Mouse (Mus musculus) Patski (cell line): ENCODE measurements around the gene Rpl3. TPM values are rescaled to one million over a fixed set of nuclear protein-coding genes. Genes with fewer than 3 reads are reported as not detected.
"Not testable (repeated sequence)": the region's sequence is repeated elsewhere in the genome, so short reads cannot be mapped to it uniquely, and the experiment has no call there.

Experiments
- ATAC-seq: fragments of 100-300 bp; one replicate; pipeline ENCODE4 v1.8.0; 2021
- CTCF ChIA-PET: fragments of 350-600 bp; sonication (Branson Sonifier 250); formaldehyde crosslinking; loops from one replicate; lab custom pipeline; 2022; ENCODE audit warnings: inconsistent platforms; lab: Charles Lee
- POLR2A ChIA-PET: fragments of 350-600 bp; sonication (Branson Sonifier 250); formaldehyde crosslinking; loops from one replicate; lab custom pipeline; 2022; ENCODE audit warnings: antibody characterized with exemption, inconsistent platforms; lab: Charles Lee
- DNase-seq: peaks from one replicate; pipeline ENCODE4 v3.0.0-alpha.2; 2011; ENCODE audit warnings: low read depth, low spot score
- H3K27me3 ChIP-seq: fragments of 371-371 bp; one replicate; pipeline ENCODE4 v1.5.1; 2021
- CTCF ChIP-seq: fragments of 100-300 bp; IDR thresholded peaks from one replicate; pipeline ENCODE4 v1.5.1; 2021
- in situ Hi-C: fragments of 300-500 bp; cut with MboI; formaldehyde crosslinking; loops from 3 replicates; pipeline ENCODE4 v1.11.1; 2018; ENCODE audit warnings: low pct_unique_long_range_greater_than_20kb, mixed read lengths
- polyA plus RNA-seq: library from polyadenylated mRNA; unstranded; gene quantifications from one replicate; pipeline ENCODE4 v1.2.3, GENCODE M21; 2021

The Rpl3 gene
- polyA plus RNA-seq, 1 experiment from 2014 or later, result 938 TPM

DNA sequence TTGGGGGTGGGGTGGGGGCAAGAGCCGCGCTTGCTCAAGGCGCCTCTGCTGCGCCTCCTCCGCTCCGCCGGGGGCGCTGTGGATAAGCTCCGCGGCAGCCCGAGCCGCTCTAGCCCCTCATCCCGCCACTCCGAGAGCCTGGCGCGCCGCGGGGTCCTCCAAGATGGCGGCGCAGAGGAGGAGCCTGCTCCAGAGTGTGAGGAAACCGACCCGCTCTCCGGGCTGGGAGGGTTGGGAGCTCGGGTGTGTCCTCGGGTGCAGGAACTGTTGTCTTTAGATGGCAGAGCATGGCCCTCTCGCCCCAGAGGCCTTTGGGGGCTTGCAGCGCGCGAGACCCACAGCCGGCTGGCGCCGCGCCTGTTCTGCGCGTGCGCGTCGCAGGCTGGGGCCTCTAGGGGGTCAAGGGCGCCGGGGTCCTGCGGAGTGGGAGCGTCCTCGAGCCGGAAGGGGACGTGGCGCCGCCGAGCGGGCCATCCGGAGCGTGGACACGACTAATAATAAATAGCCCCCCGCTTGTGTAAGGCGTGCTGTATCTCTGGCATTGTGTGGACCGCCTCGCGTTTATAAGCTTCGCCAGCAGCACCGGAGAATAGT, 41.4 kb upstream of the Rpl3 start, which contains the start of gene Tab1:
Gene Tab1 (plus strand): TSS at position 135 of the 594 bp plus-strand sequence.
- peak; percentile 73 for DNase-seq
- peak; percentile 100 for TF ChIP-seq CTCF
- H3K27me3 ChIP-seq, result no peaks in the 10 kb centered on the region
- CTCF ChIA-PET, result interaction anchor here (0.6 to 1.3 kb wide), 4 partner anchors 10 to 53 kb away, joined by 3 to 5 read pairs (median 3); no protein-coding TSS in a partner anchor
- in situ Hi-C loops, result loop anchor here (5.0 kb wide), 1 partner anchor 36 kb away; no protein-coding TSS in a partner anchor
- POLR2A ChIA-PET, result interaction anchor here (0.9 to 1.1 kb wide), 3 partner anchors 25 to 51 kb away, joined by 3 to 4 read pairs (median 3); no protein-coding TSS in a partner anchor
- ATAC-seq, result peak; percentile 58

DNA sequence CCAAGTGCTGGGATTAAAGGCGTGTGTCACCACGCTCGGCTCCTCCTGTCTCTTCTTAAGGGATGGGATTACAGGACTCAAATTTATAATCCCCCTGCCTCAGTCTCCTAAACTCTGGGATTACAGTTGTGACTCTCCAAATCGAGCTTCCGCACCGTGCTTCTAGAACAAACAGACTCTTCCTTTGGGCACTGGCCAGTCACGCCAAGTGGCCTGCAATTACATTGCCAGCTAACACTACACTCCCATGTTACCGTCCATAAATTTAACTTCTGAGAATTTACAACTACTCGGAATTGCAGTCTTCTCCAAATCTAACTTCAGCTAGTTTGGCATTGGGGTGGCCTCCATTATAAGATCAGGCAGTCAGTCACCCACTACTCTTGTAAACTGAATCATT, 40.8 kb upstream of the Rpl3 start:
- ChIA-PET POLR2A (interaction anchor here (1.1 kb wide), 2 partner anchors 25 to 51 kb away, joined by 3 to 4 read pairs; no protein-coding TSS in a partner anchor), CTCF (interaction anchor here (1.3 kb wide), 1 partner anchor 25 kb away, joined by 3 read pairs; no protein-coding TSS in a partner anchor)
- DNase-seq (no peak), ATAC-seq (no peak)
- no peak for TF ChIP-seq CTCF
- in situ Hi-C loops, result loop anchor here (5.0 kb wide), 1 partner anchor 35 kb away; no protein-coding TSS in a partner anchor
- no peaks in the 10 kb centered on the region for H3K27me3 ChIP-seq

DNA sequence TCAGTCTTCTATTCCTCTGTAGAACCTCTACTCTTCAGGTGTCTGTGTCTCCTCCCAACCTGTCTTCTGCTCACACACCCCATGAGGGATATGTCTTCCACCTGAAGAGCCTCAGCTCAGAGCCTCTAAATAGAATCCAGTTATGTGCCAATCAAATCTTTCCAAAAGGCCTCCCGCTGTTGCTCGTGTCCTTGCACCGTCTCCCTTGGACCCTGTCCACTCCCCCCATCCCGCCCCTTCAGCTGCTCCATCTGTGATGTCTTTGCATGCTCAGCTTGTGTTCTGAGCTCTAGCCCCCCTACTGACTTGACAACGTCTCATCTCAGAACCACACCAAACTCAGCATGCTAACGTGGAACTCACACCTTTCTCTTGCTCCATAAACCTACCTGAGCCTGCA, 39.8 kb upstream of the Rpl3 start:
- H3K27me3 ChIP-seq, result no peaks in the 10 kb centered on the region
- in situ Hi-C loops, result loop anchor here (5.0 kb wide), 1 partner anchor 34 kb away; no protein-coding TSS in a partner anchor
- no peak for TF ChIP-seq CTCF
- CTCF ChIA-PET, result no interaction called here
- no peak for ATAC-seq
- DNase-seq, result no peak
- POLR2A ChIA-PET, result no interaction called here

DNA sequence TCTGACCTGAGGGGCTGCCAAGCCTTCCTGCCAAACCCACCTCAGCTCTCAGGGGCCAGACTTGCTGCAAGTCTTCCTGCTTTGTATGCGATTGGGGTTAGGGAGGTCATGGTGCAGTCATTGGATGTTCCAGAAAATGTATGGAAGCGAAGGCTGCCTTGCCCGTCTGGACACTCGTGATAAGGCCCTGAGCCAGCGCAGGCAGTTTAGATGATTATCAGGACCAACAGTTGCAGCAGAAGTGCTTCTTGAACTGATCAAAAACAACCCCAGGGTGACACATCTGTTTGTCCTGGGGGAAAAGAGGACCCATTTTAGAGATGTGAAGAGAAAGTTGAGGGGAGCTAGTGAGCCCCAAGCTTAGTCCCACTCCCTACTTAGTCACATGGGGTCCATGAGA, 39.0 kb upstream of the Rpl3 start:
- POLR2A ChIA-PET, result no interaction called here
- in situ Hi-C loops, result loop anchor here (5.0 kb wide), 1 partner anchor 33 kb away; no protein-coding TSS in a partner anchor
- no peak for TF ChIP-seq CTCF
- H3K27me3 ChIP-seq, result no peaks in the 10 kb centered on the region
- DNase-seq (no peak), ATAC-seq (no peak)
- CTCF ChIA-PET, result no interaction called here

DNA sequence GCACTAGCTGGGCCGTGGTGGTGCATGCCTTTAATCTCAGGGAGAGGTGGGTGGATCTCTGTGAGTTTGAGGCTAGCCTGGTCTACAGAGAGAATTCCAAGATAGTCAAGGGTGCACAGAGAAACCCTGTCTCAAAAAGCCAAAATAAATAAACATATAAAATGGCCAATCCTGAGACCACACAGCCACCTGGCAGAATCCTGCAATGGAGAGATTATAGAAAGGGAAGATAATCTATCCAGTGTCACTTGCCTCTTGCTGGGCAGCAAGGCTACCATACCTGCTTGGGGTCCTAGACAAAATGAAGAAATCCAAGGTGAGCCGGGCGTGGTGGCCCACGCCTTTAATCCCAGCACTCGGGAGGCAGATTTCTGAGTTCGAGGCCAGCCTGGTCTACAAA, 38.3 kb upstream of the Rpl3 start:
- ChIA-PET CTCF (no interaction called here), POLR2A (no interaction called here)
- no peak for TF ChIP-seq CTCF
- H3K27me3 ChIP-seq, result no peaks in the 10 kb centered on the region
- DNase-seq (no peak), ATAC-seq (no peak)
- in situ Hi-C loops, result loop anchor here (5.0 kb wide), 1 partner anchor 33 kb away; no protein-coding TSS in a partner anchor

- DNase-seq (no peak), ATAC-seq (no peak)
- CTCF ChIA-PET, result no interaction called here
- POLR2A ChIA-PET, result interaction anchor here (0.6 kb wide), 1 partner anchor 215 kb away, joined by 3 read pairs; no protein-coding TSS in a partner anchor
- H3K27me3 ChIP-seq, result no peaks in the 10 kb centered on the region
- in situ Hi-C loops, result no loop called here
- peak; percentile 52 for TF ChIP-seq CTCF
These were observed 35.5 kb upstream of the Rpl3 start for GRCm38 (mm10) chr15:80127191-80127590.

DNA sequence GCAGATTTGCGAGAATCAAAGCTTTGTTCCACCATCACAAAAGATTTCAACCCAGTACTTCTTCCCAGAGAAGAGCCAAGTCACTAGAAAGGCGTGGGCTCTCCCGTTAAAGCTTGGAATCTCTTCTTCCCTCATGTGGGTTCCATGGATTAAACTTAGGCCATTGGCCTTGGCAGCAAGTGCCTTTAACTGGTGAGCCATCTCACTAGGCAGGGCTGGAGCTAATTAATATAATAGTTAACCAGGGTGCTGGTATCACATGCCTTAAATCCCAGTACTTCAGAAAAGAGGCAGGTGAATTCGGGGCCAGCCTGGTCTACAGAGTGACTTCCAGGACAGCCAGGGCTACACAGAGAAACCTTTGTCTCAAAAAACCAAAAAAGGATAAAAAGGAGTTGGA, 33.0 kb upstream of the Rpl3 start:
- ATAC-seq (no peak), DNase-seq (peak; percentile 43)
- POLR2A ChIA-PET, result interaction anchor here (2.2 kb wide), 1 partner anchor 25 kb away, joined by 6 read pairs; no protein-coding TSS in a partner anchor
- CTCF ChIA-PET, result interaction anchor here (1.2 kb wide), 1 partner anchor 91 kb away, joined by 3 read pairs; no protein-coding TSS in a partner anchor
- in situ Hi-C loops, result no loop called here
- H3K27me3 ChIP-seq, result no peaks in the 10 kb centered on the region
- no peak for TF ChIP-seq CTCF

DNA sequence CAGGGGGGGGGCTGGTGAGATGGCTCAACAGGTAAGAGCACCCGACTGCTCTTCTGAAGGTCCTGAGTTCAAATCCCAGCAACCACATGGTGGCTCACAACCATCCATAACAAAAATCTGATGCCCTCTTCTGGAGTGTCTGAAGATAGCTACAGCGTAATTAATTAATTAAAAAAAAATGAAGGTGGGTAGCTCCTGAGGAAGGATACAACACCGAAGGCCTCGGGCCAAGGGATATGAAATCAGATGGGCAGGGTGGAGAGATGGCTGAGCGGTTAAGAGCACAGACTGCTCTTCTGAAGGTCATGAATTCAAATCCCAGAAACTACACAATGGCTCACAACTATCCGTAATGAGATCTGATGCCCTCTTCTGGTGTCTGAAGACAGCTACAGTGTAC, 30.8 kb upstream of the Rpl3 start:
- in situ Hi-C loops, POLR2A ChIA-PET, H3K27me3 ChIP-seq, DNase-seq, ATAC-seq: not testable (repeated sequence)
- CTCF ChIA-PET, result interaction anchor here (0.9 to 1.6 kb wide), 3 partner anchors 9 to 34 kb away, joined by 3 to 4 read pairs (median 3); partner anchors contain the start of gene Syngr1

DNA sequence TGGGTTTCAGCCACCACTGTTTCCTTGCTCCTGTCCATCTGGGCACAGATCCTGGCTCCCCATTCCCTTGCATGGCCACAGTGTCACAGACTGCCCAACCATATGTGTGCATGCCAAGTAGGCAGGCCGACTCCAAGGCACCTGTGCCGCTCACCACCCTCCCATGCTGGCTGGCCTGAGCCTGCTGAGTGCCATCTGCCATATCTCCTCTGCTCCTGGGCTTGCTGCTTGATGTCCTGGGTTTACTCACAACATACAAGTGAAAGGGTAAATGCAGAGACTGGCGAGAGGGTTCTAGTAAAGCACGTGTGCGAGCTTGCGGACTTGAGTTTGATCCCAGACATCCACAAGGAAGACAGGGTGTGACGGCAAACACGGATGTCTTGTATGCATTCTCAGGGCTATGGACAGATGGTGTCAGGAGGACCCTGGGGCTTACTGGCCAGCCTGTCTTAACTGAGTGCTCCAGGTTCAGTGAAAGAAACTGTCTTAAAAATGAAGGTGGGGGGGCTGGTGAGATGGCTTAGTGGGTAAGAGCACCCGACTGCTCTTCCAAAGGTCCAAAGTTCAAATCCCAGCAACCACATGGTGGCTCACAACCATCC, 30.2 kb upstream of the Rpl3 start:
- ATAC-seq (no peak), DNase-seq (no peak)
- no peaks in the 10 kb centered on the region for H3K27me3 ChIP-seq
- ChIA-PET CTCF (interaction anchor here (0.9 to 1.6 kb wide), 3 partner anchors 8 to 33 kb away, joined by 3 to 4 read pairs (median 3); partner anchors contain the start of gene Syngr1), POLR2A (no interaction called here)
- in situ Hi-C loops, result no loop called here
- no peak for TF ChIP-seq CTCF

GRCm38 (mm10) chr15:80119076-80119475, 27.4 kb upstream of the Rpl3 start:
- ChIA-PET CTCF (interaction anchor here (1.1 kb wide), 1 partner anchor 31 kb away, joined by 3 read pairs; no protein-coding TSS in a partner anchor), POLR2A (interaction anchor here (0.6 kb wide), 1 partner anchor 1128 kb away, joined by 4 read pairs; no protein-coding TSS in a partner anchor)
- DNase-seq, result no peak
- ATAC-seq, result no peak
- no peak for TF ChIP-seq CTCF
- in situ Hi-C loops, result no loop called here
- H3K27me3 ChIP-seq, result no peaks in the 10 kb centered on the region
